ENCODE assay signal across 26 mouse cellular contexts in genomic region chr5:41683976-41684375, GRCm38 (mm10).
"Had no signal": no experiment of that assay in that cellular context is flagged by ENCODE, and none has a peak within 500 bp of the region (broad histone marks: within the 10 kb centered on the region; RNA-seq: fewer than 3 reads in every experiment).

No protein-coding gene starts in this region.

- H3K36me3 ChIP-seq: heart, embryonic 10.5 days; limb, embryonic 15.5 days; liver, embryonic 13.5 days had no signal

- DNase-seq: gastrocnemius, adult 2 months; gastrocnemius, postnatal 10 days; gastrocnemius, postnatal 25 days; heart, adult 18-20 months; heart, postnatal 10 days; heart, postnatal 4 days; kidney, adult 11 months; kidney, adult 2 months; kidney, adult 9 months; kidney, postnatal 14 days; kidney, postnatal 36 days; layer of hippocampus, adult 9-11 months; layer of hippocampus, postnatal 36 days; left cerebral cortex, postnatal 4 days; liver, embryonic 13.5 days had no signal

- H3K4me3 ChIP-seq: gastrocnemius, adult 2 months; heart, embryonic 10.5 days; heart, embryonic 12.5 days; hindbrain, embryonic 10.5 days; hindbrain, embryonic 13.5 days; hindbrain, embryonic 15.5 days; kidney, embryonic 15.5 days; limb, embryonic 13.5 days; limb, embryonic 15.5 days; liver, embryonic 13.5 days had no signal

- H3K4me1 ChIP-seq: heart, embryonic 10.5 days; heart, embryonic 12.5 days; hindbrain, embryonic 10.5 days; hindbrain, embryonic 13.5 days; hindbrain, embryonic 15.5 days; kidney, embryonic 15.5 days; limb, embryonic 15.5 days; liver, embryonic 13.5 days had no signal

- H3K4me2 ChIP-seq: heart, embryonic 12.5 days; hindbrain, embryonic 13.5 days; hindbrain, embryonic 15.5 days; kidney, embryonic 15.5 days; limb, embryonic 13.5 days; limb, embryonic 15.5 days; liver, embryonic 13.5 days had no signal

- ATAC-seq: hindbrain, postnatal 0 days; intestine, embryonic 16.5 days had no signal

- H3K27me3 ChIP-seq: heart, embryonic 12.5 days; hindbrain, embryonic 13.5 days; hindbrain, embryonic 15.5 days; kidney, embryonic 15.5 days; limb, embryonic 13.5 days; limb, embryonic 15.5 days; liver, embryonic 13.5 days had no signal

- H3K9me3 ChIP-seq: heart, embryonic 10.5 days; heart, embryonic 12.5 days; hindbrain, embryonic 10.5 days; hindbrain, embryonic 13.5 days; hindbrain, embryonic 15.5 days; kidney, embryonic 15.5 days; limb, embryonic 13.5 days; limb, embryonic 15.5 days; liver, embryonic 13.5 days had no signal

- H3K9ac ChIP-seq: heart, embryonic 12.5 days; hindbrain, embryonic 13.5 days; hindbrain, embryonic 15.5 days; kidney, embryonic 15.5 days; limb, embryonic 13.5 days; limb, embryonic 15.5 days; liver, embryonic 13.5 days had no signal

- H3K27ac ChIP-seq: gastrocnemius, adult 2 months; heart, embryonic 10.5 days; hindbrain, embryonic 10.5 days; hindbrain, embryonic 13.5 days; hindbrain, embryonic 15.5 days; hindbrain, postnatal 0 days; kidney, embryonic 15.5 days; kidney, postnatal 0 days; limb, embryonic 13.5 days; limb, embryonic 15.5 days; liver, embryonic 13.5 days had no signal
